Mouse (Mus musculus): ENCODE results near the gene Hnrnpl.

The Hnrnpl gene

DNA sequence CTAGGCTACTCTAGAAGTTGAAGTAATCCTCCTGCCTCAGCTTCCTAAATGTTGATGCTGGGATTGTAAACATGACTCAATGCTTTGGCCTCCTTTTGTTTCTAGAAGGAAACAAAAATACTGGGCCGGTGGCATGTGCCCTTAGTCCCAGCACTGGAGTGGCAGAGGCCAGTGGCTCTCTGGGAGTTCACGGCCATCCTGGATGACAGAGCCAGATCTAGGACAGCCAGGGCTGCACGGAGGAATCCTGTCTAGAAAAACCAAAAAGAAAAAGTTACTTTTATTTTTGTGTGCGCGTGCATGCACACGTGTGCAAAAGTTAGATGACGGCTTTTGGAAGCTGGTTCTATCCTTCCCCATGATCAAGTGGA, 18.0 kb downstream of the Hnrnpl start:
- in situ Hi-C loops (cut with MboI; ENCODE audit: low sequenced_read_pairs), result no loop called here

DNA sequence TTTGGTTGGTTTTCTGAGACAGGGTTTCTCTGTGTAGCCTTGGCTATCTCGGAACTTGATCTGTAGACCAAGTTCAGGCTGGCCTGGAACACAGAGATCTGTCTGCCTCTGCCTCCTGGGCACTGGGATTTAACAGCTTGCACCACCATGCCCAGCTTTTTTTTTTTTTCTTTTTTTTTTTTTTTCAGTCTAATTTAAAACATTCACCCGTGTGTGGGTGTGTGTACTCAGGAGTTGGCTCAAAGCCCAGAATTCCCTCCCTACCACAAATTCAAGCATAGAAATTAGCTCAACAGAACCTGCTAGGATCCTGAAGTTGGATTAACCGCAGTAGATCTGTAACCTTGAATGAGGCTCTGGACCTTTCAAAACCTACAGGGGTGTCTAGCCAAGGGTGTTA, 19.0 kb downstream of the Hnrnpl start:
- in situ Hi-C loops (cut with MboI; ENCODE audit: low sequenced_read_pairs), result no loop called here

DNA sequence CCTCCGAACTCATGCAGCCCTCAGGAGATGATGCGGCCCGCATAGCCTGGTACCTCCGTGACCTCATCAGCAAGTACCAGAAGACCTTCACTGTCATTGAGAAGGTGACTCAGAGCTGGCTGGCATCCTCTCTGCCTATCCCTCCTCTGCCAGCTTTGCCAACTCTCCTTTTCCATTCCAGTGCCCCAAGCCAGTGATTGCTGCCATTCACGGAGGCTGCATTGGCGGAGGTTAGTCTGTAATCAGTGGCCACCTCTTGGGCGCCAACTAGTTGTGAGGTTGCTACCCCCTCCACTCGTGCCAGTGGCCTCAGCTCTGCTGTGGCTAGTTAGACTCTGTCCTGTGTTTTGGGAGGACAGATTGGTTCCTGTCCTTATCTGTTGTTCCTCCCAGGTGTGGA, 21.5 kb downstream of the Hnrnpl start:
- in situ Hi-C loops (cut with MboI; ENCODE audit: low sequenced_read_pairs), result no loop called here

DNA sequence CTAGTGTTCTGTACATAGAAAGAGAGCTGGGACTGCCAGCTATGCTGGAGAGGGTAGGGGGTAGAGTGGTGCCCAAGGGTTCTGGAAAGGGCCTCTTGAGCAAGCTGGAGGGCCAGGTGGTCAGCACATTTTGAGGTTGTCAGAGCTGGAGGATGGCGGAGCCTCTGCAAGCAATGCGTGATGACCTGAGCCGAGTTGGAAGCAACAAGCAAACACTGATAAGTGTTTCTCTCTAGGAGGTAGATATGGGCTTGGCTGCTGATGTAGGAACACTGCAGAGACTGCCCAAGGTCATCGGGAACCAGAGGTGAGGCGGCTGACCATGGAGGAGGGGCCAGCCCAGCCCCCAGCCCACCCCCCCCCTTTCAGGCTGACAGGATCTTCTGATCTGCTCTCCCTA, 22.6 kb downstream of the Hnrnpl start:
- in situ Hi-C loops (cut with MboI; ENCODE audit: low sequenced_read_pairs), result no loop called here

DNA sequence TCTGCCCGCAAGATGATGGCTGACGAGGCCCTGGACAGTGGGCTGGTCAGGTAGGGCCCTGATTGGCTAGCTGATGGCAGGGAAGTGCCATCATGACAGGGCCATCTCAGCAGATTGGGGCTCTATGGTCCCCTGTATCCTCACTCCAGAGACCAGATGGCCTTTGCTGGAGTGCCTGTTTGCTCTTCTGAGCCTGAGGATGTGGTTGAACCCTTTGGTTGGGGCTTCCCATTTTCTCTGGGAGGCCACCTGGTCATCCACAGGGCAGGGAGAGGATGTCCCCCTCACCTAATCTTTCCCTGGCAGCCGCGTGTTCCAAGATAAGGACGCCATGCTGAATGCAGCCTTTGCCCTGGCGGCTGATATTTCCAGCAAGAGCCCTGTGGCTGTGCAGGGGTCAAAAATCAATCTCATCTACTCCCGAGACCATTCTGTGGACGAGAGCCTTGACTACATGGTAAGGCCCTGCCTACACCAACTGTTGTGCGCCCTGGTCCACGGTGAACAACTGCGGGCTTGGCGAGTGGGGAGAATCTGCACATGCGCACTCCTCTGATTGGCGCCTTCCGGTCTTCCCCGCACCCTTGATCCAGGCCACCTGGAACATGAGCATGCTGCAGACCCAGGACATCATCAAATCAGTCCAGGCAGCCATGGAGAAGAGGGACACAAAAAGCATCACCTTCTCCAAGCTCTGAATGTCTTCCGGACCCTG, 23.2 kb downstream of the Hnrnpl start:
- in situ Hi-C loops (cut with MboI; ENCODE audit: low sequenced_read_pairs), result no loop called here

DNA sequence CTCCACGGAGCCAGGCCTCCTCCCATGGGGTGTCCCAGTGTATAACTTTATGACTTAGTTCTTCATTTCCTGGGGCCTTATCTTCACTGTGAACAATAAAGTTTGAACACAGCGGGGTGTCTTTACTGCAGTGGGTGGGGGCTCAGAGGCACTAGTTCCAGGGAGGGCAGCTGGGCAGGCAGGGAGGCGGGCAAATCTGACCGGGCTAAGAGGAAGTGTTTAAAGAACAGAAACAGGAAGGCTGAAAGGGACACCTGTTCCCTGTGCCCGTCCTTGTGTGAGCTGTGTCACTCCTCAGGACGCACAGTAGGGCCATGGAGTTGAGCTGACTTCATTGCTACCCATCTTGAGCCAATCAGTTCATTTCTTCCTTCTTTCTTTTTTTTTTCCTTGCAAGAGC, 23.8 kb downstream of the Hnrnpl start:
- in situ Hi-C loops (cut with MboI; ENCODE audit: low sequenced_read_pairs), result no loop called here

DNA sequence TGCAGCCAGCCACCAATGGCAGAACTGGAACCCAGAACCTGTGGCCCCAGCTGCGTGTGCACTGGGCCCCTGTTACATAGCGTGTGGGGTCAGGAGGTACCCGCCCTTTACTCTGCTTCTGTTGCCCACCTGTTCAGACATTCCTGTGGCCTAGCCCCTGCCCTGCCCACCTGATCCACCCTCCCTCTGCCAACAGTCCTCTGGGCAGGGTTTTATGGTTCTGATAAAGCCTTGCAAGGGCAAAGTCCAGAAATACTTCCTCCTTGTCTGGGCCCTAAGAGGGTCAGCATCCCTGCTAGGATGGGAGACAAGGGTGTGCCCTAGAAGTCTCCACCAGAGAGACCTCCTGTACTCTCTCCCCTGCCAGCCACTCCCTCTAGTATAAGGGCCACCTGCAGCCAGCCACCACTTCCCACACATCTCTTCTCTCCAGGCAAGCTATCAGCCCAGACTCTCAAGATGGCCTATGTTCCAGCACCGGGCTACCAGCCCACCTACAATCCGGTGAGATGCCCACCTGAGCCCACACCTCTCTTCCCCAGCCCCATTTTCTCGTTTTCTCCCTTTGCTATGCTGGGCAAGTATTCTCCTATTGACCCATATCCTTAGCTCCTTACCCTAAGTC, 25.5 kb downstream of the Hnrnpl start, which contains the start of gene Lgals4:
Lgals4 (plus strand) TSS at position 132 of the 625 bp plus-strand sequence.
- in situ Hi-C loops (cut with MboI; ENCODE audit: low sequenced_read_pairs), result no loop called here

DNA sequence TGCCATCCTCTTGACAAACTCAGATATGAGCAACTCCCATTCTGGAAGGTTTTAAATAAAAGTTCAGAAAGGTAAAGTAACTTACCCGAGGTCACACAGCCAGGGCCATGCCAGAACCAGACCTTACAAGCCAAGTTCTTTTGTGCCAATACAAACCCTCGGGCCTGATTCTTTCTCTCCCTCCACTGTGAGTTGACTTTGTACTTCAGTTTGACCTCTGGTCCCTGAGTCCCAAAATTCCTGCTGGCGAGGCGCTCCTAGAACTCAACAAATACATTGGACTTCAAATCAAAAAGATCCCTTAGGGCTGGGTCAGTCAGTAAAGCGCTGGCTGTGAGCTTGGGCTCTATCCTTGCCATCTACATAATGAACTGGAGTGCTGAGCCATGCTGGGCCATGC, 28.6 kb downstream of the Hnrnpl start:
- in situ Hi-C loops (cut with MboI; ENCODE audit: low sequenced_read_pairs), result no loop called here

DNA sequence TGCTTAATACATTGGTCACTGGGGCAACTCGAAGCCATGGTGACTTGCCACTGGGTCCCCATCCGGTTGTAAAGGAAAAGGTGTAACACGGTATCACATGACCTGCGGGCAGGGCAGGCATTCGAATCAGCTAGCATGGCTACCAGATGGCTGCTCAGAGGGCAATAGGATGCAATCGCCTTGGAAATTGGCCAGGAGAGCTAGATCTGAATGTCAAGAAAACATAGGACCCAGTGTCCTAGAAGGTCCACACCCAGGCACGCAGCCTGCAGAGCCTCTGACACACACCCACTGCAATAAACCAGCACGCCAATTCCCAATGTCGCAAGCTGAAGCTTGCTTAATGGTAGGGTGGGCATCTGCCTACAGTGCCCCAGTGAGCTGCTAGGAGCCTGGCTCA, 30.0 kb downstream of the Hnrnpl start:
- in situ Hi-C loops (cut with MboI; ENCODE audit: low sequenced_read_pairs), result no loop called here

DNA sequence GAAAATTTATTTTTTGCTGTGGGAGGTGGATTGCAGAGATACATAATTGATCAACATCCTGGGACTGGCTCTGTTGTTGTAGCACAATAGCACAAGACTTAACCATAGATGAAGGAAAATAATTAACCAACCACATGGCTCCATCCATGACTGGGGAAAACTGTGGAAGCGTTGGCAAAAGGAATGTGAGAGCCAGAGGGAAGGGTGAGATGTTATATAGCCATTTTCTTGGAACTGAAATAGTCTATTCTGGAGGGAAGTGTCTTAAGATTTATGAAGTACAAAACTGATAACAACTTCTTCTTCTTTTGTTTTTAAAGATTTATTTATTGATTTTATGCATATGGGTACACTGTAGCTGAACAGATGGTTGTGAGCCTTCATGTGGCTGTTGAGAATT, 38.9 kb downstream of the Hnrnpl start:
- in situ Hi-C loops (cut with MboI; ENCODE audit: low sequenced_read_pairs), result no loop called here

DNA sequence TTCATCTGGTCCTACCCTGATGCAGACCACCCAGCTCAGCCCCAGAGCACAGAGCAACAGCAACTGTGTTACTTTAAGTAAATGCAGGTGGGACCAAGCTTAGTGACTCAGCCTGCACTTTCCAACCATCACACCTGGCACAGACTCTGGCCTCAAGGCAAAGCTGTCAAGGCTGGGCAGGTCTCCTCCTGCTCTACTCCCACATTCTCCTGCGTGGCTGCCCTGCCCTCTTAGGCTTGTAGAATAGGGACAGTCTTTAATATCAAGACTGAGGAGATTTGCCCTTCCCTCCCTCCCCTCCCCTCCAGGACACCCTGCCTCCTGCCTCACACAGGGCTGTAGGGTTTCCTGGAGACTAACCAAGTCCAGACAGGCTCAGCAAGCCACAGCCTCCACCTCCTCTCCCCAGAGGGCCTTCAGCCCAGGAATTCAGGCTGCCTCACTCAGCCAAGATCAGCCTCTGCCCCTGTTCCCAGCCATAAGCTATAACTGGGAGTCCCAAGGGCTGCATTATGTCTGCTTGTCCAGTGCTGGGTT, 41.4 kb downstream of the Hnrnpl start:
- in situ Hi-C loops (cut with MboI; ENCODE audit: low sequenced_read_pairs), result no loop called here

DNA sequence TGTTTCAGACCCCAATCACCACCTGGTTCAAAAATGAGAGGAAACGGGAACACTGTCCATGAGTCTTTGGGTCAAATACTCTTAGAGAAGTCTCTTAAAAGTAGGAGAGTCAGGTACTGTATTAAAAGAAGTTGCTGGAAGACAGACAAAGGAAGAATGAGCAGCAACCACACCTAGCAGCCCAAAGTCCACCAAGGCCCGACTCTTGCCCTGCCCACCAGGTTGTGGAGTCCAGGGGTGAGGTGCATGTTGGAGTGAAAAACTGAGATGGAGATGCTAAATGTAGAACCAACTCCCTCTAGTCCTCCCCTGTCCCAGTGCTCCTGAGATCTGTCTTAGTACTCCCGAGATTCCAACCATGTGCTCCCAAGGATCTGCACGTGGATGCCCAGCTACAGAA, 42.3 kb downstream of the Hnrnpl start:
- in situ Hi-C loops (cut with MboI; ENCODE audit: low sequenced_read_pairs), result no loop called here

DNA sequence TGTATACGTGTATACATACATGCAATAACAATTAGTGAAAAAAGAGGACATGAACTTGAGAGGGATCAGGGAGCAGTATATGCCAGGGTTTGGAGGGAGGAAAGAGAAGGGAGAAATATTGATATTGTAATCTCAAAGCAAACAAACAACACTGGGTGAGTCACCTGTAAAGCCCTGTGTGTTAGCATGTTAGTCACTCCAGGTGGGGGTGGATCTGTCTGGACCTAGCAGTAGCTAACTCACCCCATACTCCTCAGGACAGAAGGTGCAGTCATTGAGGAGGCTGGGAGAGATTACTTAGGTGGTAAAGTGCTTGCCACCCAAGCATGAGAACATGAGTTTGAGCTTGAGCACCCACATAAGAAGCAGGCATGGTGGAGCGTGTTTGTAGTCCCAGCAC, 51.6 kb downstream of the Hnrnpl start:
- in situ Hi-C loops (cut with MboI; ENCODE audit: low sequenced_read_pairs), result no loop called here

DNA sequence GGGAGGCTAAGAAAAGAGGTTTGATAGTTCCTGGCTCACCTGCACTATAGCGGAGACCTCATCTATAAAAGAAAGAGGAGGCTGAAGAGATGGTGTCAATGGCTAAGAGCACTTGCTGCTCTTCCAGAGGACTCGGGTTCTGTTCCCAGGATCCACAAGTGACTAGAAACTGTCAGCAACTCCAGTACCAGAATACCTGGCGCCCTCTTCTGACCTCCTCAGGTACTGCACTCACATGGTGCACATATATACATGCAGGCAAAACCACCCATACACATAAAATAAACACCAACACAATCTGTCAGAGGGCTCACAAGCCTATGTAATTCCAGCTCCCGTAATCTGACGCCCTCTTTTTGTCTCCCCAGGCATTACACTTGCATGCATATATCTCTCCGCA, 52.6 kb downstream of the Hnrnpl start:
- in situ Hi-C loops (cut with MboI; ENCODE audit: low sequenced_read_pairs), result no loop called here

DNA sequence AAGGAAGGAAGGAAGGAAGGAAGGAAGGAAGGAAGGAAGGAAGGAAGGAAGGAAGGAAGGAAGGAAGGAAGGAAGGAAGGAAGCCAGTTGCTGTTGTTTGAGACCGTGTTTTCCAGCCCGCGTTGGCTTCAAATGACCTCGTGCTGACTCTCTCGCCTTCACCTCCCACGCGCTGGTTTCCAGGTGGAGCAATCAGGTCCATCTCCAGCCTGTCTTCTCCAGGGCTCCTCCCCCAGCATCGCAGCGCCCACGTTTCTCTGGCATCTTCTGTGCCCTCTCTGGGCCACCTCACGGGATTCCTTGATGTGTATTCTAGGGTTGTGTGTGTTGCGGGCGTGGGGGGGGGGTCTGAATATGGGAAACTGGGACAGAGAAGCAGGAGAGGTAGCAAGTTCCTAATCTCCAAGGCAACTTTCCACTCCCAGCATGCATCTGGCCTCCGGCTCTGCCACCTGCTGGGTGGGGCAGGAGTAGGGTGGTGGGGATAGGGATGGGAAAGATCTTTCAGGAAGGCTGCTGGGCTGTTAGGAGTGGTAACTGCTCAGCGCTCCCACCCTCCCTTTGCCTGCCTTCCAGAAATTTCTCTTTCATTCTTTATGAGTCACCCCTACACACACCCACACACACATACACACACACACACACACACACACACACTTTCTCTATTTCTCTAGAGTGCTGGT, 54.6 kb downstream of the Hnrnpl start:
- in situ Hi-C loops (cut with MboI; ENCODE audit: low sequenced_read_pairs), result no loop called here

DNA sequence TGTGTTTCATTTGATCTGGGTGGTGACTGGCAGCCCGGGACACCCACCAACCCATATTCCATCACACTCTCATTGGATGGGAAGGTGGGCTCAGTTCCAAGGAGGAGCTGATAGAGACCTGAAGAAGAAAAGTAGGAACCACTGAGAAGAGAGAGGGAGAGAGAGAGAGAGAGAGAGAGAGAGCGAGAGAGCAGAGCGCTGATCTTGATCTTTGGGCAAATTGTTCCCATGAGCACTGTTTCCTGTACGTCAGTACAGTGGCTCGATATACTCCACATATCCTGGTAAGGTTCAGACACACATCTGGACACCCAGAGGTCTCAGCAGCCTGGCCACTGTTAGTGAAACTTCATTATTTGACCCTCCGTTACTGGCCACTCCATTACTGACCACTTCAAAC, 55.2 kb downstream of the Hnrnpl start, which contains the start of gene Lgals7:
Lgals7 (plus strand) TSS at position 314 of the 400 bp plus-strand sequence.
- in situ Hi-C loops (cut with MboI; ENCODE audit: low sequenced_read_pairs), result no loop called here

DNA sequence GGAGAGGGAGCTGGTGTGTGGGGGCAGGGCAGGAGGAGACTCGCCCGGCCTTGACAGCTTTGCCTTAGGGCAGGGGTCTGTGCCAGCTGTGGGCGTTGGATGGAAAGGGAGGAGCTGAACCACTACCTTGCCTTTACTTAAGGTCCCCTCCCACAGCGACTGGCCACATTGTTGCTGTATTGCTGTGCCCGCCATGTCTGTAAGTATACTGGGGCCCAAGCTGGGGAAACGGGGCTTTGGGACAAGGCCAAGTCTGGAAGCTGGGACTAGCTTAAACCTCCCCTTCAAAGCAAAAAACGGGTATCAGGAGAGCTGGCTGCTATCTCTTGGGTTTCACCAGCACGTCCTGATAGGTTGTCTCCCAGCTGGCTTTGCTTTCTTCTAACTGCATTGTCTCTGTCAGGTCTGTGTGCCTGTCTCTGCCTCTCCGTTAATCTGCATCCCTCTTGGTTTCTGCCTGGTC, 56.0 kb downstream of the Hnrnpl start:
- in situ Hi-C loops (cut with MboI; ENCODE audit: low sequenced_read_pairs), result no loop called here

DNA sequence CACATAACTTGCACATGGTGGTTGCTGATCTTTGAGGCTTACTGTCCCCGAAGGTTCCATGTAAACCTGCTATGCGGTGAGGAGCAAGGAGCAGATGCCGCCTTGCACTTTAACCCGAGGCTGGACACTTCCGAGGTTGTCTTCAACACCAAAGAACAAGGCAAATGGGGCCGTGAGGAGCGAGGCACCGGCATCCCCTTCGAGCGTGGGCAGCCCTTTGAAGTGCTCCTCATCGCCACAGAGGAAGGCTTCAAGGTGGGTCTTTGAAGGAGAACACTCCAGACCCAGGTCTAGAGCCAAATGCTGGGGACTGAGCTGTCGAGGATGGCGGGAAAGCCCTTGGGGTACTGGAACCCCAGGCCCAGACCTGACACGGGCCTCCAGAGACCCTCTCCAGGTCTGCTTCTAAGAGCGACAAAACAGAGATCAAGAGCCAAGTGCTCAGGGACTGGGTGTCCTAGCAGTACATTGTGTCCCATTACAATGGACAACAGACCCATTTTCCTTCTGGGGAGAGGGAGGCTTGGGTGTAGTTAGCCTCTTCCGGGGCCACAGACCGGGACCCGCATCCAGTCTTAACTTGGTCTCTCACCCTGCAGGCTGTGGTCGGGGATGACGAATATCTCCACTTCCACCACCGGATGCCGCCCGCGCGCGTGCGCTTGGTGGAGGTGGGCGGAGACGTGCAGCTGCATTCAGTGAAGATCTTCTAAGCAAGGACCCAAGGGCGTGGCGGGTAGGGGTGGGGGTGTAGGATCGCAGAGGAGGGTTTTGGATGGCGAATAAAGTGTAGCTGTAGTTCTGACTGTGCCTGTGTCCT, 57.4 kb downstream of the Hnrnpl start:
- in situ Hi-C loops (cut with MboI; ENCODE audit: low sequenced_read_pairs), result no loop called here

DNA sequence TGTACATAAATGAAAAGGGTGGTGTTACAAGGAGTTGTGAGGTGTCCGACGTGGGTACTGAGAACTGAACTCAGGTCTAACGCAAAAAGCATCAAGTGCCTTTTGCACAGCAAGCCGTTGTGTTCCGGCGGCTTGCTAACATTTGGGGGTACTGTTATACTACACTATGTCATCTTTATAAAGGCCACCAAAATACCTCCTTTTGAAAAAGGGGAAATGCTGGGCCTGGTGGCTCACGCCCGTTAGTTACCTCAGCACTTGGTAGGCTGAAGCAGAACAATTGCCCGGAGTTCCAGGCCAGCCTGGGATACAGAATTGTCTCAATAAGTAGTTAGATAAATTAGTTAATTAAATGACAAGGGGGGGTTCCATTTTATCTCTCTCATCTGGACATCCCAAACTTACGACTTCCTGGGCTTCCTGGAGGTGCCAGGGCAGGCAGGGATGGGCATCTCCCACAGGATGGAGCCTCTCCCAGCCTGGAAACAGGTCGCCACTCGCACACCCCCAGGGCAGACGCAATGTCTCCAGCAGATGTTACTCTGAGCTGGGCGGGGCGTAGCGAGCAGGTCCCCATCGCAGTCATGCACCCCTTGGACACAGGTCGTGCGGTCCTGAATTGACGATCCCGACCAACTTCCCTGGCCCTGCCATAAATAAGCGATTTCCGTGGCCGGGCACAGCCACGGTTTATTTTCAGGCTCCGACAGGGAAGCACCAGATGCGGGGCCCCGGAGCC, 58.6 kb downstream of the Hnrnpl start:
- in situ Hi-C loops (cut with MboI; ENCODE audit: low sequenced_read_pairs), result no loop called here
